Mouse (Mus musculus) intestine, postnatal 0 days (tissue): ENCODE data around the gene Mymk. TPM values are rescaled to one million over a fixed set of nuclear protein-coding genes. Genes with fewer than 3 reads are reported as not detected.

ENCODE experiments used
- ATAC-seq: fragments of 200-750 bp; cut with Nextera tagmentation; 2 replicates; pipeline ENCODE4 v1.8.0; 2017; ENCODE audit warnings: mild to moderate bottlenecking, moderate TSS enrichment, moderate library complexity
- H3K27ac ChIP-seq: fragments of 300-500 bp; sonication (generic); 2 replicates; pipeline ENCODE4 v1.5.1; 2014; ENCODE audit warnings: mild to moderate bottlenecking, low read depth, low read length, moderate library complexity
- H3K27me3 ChIP-seq: fragments of 300-500 bp; sonication (generic); replicated peaks from 2 replicates; pipeline ENCODE4 v1.6.1; 2014; ENCODE audit warnings: low read length, mixed read lengths; ENCODE audit not compliant: control insufficient read depth, insufficient read depth
- H3K36me3 ChIP-seq: fragments of 300-500 bp; sonication (generic); 2 replicates; pipeline ENCODE4 v1.6.1; 2014; ENCODE audit warnings: mild to moderate bottlenecking, moderate library complexity; ENCODE audit not compliant: control insufficient read depth, insufficient read depth
- H3K4me1 ChIP-seq: fragments of 300-500 bp; sonication (generic); replicated peaks from 2 replicates; pipeline ENCODE4 v1.6.1; 2014; ENCODE audit warnings: antibody characterized with exemption, low read length, mixed read lengths; ENCODE audit not compliant: control insufficient read depth, insufficient read depth
- H3K4me2 ChIP-seq: fragments of 300-500 bp; sonication (generic); replicated peaks from 2 replicates; pipeline ENCODE4 v1.6.1; 2014; ENCODE audit warnings: low read depth, mild to moderate bottlenecking, moderate library complexity
- H3K4me3 ChIP-seq: fragments of 300-500 bp; sonication (generic); 2 replicates; pipeline ENCODE4 v1.5.1; 2014; ENCODE audit warnings: low read depth, low read length
- H3K9ac ChIP-seq: fragments of 300-500 bp; sonication (generic); 2 replicates; pipeline ENCODE4 v1.6.1; 2014; ENCODE audit warnings: mild to moderate bottlenecking, low read depth, low read length
- H3K9me3 ChIP-seq: fragments of 300-500 bp; sonication (generic); 2 replicates; pipeline ENCODE4 v1.6.1; 2016; ENCODE audit warnings: mixed run types; ENCODE audit not compliant: control insufficient read depth
- CTCF ChIP-seq: sonication (generic); IDR thresholded peaks from 2 replicates; pipeline ENCODE4 v1.5.1; 2016; ENCODE audit warnings: low read depth, mild to moderate bottlenecking, control low read depth, antibody characterized with exemption, moderate library complexity
- WGBS: fragments of 180-500 bp; shearing (Covaris S2); extraction: QIAGEN DNeasy Blood & Tissue Kit; methylation state at CpG from one replicate; pipeline ENCODE4 v1.1.7; 2014; 5-methylcytosine and 5-hydroxymethylcytosine counted together
- polyA plus RNA-seq: library from polyadenylated mRNA; unstranded; fragments of >200 nt; fragmentation: Nextera tagmentation; extraction: Ambion mirVana; gene quantifications from 2 replicates; pipeline ENCODE4 v1.2.1, GENCODE M21; 2015

Gene Mymk
- polyA plus RNA-seq, 1 experiment from 2014 or later = not detected

GRCm38 (mm10) chr2:27108144-27108543 lies 36.2 kb upstream of the Mymk start:
- no peak for ATAC-seq
- Histone ChIP-seq H3K27me3 (no peaks in the 10 kb centered on the region), H3K4me1 (no peaks in the 10 kb centered on the region), H3K9ac (no peak overlapping the region), H3K4me3 (no peak overlapping the region), H3K4me2 (no peak overlapping the region), H3K36me3 (no peaks in the 10 kb centered on the region), H3K27ac (no peak overlapping the region), H3K9me3 (no peaks in the 10 kb centered on the region)
- no peak for TF ChIP-seq CTCF
- 73% methylated on average over 2 of the region's 2 CpGs for WGBS

- Histone ChIP-seq H3K4me3 (no peak overlapping the region), H3K9me3 (no peaks in the 10 kb centered on the region), H3K36me3 (no peaks in the 10 kb centered on the region), H3K27me3 (no peaks in the 10 kb centered on the region), H3K4me2 (no peak overlapping the region), H3K4me1 (no peaks in the 10 kb centered on the region), H3K27ac (no peak overlapping the region), H3K9ac (no peak overlapping the region)
- ATAC-seq = no peak
- TF ChIP-seq CTCF = no peak
- WGBS = 66% methylated on average over 3 of the region's 3 CpGs
These were observed 34.8 kb upstream of the Mymk start for GRCm38 (mm10) chr2:27106816-27107215.

- no peaks in the 10 kb centered on the region for H3K4me1 ChIP-seq
- no peak overlapping the region for H3K4me3 ChIP-seq
- TF ChIP-seq CTCF = no peak
- WGBS = 76% methylated on average over 7 of the region's 7 CpGs
- no peak for ATAC-seq
- no peaks in the 10 kb centered on the region for H3K9me3 ChIP-seq
- H3K27me3 ChIP-seq = no peaks in the 10 kb centered on the region
- H3K36me3 ChIP-seq = no peaks in the 10 kb centered on the region
- H3K27ac ChIP-seq = no peak overlapping the region
- no peak overlapping the region for H3K9ac ChIP-seq
- H3K4me2 ChIP-seq = no peak overlapping the region
These were observed 31.6 kb upstream of the Mymk start for GRCm38 (mm10) chr2:27103554-27103953.

GRCm38 (mm10) chr2:27097776-27098175 lies 25.8 kb upstream of the Mymk start:
- Histone ChIP-seq H3K27me3 (no peaks in the 10 kb centered on the region), H3K4me3 (no peak overlapping the region), H3K9ac (no peak overlapping the region), H3K36me3 (no peaks in the 10 kb centered on the region), H3K4me2 (no peak overlapping the region), H3K4me1 (no peaks in the 10 kb centered on the region; the same call in none of the 2 replicates), H3K27ac (no peak overlapping the region), H3K9me3 (no peaks in the 10 kb centered on the region)
- ATAC-seq = 0 out of 2 replicates have a peak, but pooled peaks have one; percentile 19
- WGBS = 6% methylated on average over 6 of the region's 6 CpGs
- no peak for TF ChIP-seq CTCF

GRCm38 (mm10) chr2:27097241-27097656 lies 25.3 kb upstream of the Mymk start:
- Histone ChIP-seq H3K36me3 (no peaks in the 10 kb centered on the region), H3K9me3 (no peaks in the 10 kb centered on the region)
- ATAC-seq = no peak

GRCm38 (mm10) chr2:27096341-27096981 lies 24.5 kb upstream of the Mymk start:
- ATAC-seq = no peak
- no peaks in the 10 kb centered on the region for H3K27me3 ChIP-seq
- H3K27ac ChIP-seq = no peak overlapping the region
- no peak overlapping the region for H3K9ac ChIP-seq
- no peak overlapping the region for H3K4me3 ChIP-seq
- 49% methylated on average over 13 of the region's 13 CpGs for WGBS
- no peak overlapping the region for H3K4me2 ChIP-seq
- H3K9me3 ChIP-seq = no peaks in the 10 kb centered on the region
- H3K4me1 ChIP-seq = no peaks in the 10 kb centered on the region; the same call in none of the 2 replicates
- H3K36me3 ChIP-seq = no peaks in the 10 kb centered on the region
- TF ChIP-seq CTCF = no peak

More at GRCm38 (mm10) chr2:27097241-27097656, 25.3 kb upstream of the Mymk start:
- Histone ChIP-seq H3K4me2 (no peak overlapping the region), H3K4me3 (no peak overlapping the region), H3K27ac (peak overlapping the region; percentile 11; the same call in 1 of the 2 replicates), H3K27me3 (no peaks in the 10 kb centered on the region), H3K9ac (no peak overlapping the region), H3K4me1 (no peaks in the 10 kb centered on the region; the same call in none of the 2 replicates)
- TF ChIP-seq CTCF = no peak
- WGBS = 49% methylated on average over 6 of the region's 6 CpGs
